Mouse (Mus musculus) heart, postnatal 0 days (tissue): Measurements from ENCODE around the gene Mov10. TPM values are rescaled to one million over a fixed set of nuclear protein-coding genes. Genes with fewer than 3 reads are reported as not detected.
A peak's percentile ranks its signal among the peaks of the same experiment; 100 is the strongest.
"Not testable (repeated sequence)": the region's sequence is repeated elsewhere in the genome, so short reads cannot be mapped to it uniquely, and the experiment has no call there.

Source experiments
- ATAC-seq: fragments of 200-750 bp; cut with Nextera tagmentation; 2 replicates; pipeline ENCODE4 v1.8.0; 2017; ENCODE audit warnings: low read depth, moderate number of reproducible peaks, moderate library complexity; ENCODE audit not compliant: insufficient read depth
- DNase-seq: peaks from one replicate; pipeline ENCODE4 v3.0.0-alpha.2; 2016; ENCODE audit warnings: low spot score
- H3K27ac ChIP-seq: fragments of 300-500 bp; sonication (generic); 2 replicates; pipeline ENCODE4 v1.5.1; 2014; ENCODE audit warnings: low read depth, mild to moderate bottlenecking
- H3K27me3 ChIP-seq: fragments of 300-500 bp; sonication (generic); 2 replicates; pipeline ENCODE4 v1.6.1; 2014; ENCODE audit warnings: low read length, mixed read lengths; ENCODE audit not compliant: control insufficient read depth, insufficient read depth
- H3K36me3 ChIP-seq: fragments of 300-500 bp; sonication (generic); replicated peaks from 2 replicates; pipeline ENCODE4 v1.6.1; 2014; ENCODE audit warnings: low read length, mixed read lengths; ENCODE audit not compliant: control insufficient read depth, insufficient read depth
- H3K4me1 ChIP-seq: fragments of 300-500 bp; sonication (generic); 2 replicates; pipeline ENCODE4 v1.6.1; 2014; ENCODE audit warnings: antibody characterized with exemption; ENCODE audit not compliant: control insufficient read depth, insufficient read depth
- H3K4me2 ChIP-seq: fragments of 300-500 bp; sonication (generic); 2 replicates; pipeline ENCODE4 v1.6.1; 2014; ENCODE audit warnings: low read depth, mild to moderate bottlenecking, low read length, moderate library complexity
- H3K4me3 ChIP-seq: fragments of 300-500 bp; sonication (generic); 2 replicates; pipeline ENCODE4 v1.5.1; 2014; ENCODE audit warnings: low read depth, low read length
- H3K9ac ChIP-seq: fragments of 300-500 bp; sonication (generic); replicated peaks from 2 replicates; pipeline ENCODE4 v1.6.1; 2014; ENCODE audit warnings: low read depth, low read length, mixed read lengths
- H3K9me3 ChIP-seq: fragments of 300-500 bp; sonication (generic); replicated peaks from 2 replicates; pipeline ENCODE4 v1.6.1; 2016; ENCODE audit warnings: low read length; ENCODE audit not compliant: control insufficient read depth
- CTCF ChIP-seq: IDR thresholded peaks from 2 replicates; pipeline ENCODE4 v1.5.1; 2016; ENCODE audit warnings: antibody characterized with exemption, control low read depth, low read depth
- EP300 ChIP-seq: IDR thresholded peaks from 2 replicates; pipeline ENCODE4 v1.6.1; 2016; ENCODE audit warnings: antibody characterized with exemption, low read depth
- WGBS: fragments of 180-500 bp; shearing (Covaris S2); extraction: QIAGEN DNeasy Blood & Tissue Kit; methylation state at CpG from one replicate; pipeline ENCODE4 v1.1.7; 2014; 5-methylcytosine and 5-hydroxymethylcytosine counted together
- polyA plus RNA-seq: library from polyadenylated mRNA; unstranded; fragments of >200 nt; fragmentation: Nextera tagmentation; extraction: Ambion mirVana; gene quantifications from 2 replicates; pipeline ENCODE4 v1.2.1, GENCODE M21; 2015
- total RNA-seq: library from RNA; depleted of rRNA; stranded (reverse); fragments of >200 nt; gene quantifications from 2 replicates; pipeline ENCODE4 v1.2.3, GENCODE M21; 2014; ENCODE audit warnings: low replicate concordance; rRNA removed

The Mov10 gene
- total and polyA plus RNA-seq, 2 experiments from 2014 or later, result 14.0 to 20.2 TPM

DNA sequence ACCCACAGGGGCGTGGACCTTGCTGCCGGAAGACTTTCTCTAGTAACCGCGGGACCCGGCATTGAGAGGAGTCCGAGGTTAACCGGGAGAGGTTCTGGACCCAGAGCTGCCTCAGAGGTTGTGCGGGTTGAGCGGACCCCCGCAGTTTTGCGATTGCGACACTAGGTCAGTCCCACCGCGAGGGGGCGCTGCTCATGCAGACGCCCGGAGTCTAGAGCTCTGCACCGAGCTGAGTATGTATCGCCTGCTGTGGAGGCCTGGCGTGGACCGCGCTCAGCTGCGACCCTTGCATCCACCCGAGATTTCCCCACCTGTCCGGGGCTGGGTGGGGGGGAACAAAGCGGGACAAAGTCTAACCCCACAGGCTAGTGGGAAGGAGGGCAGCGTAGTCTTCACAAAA lies 60.0 kb downstream of the Mov10 start:
- H3K27ac ChIP-seq, result no peak overlapping the region
- H3K4me3 ChIP-seq, result peak overlapping the region; percentile 44
- H3K9ac ChIP-seq, result peak overlapping the region; percentile 43
- ATAC-seq (peak; percentile 83), DNase-seq (peak; percentile 70)
- no peaks in the 10 kb centered on the region for H3K36me3 ChIP-seq
- WGBS, result 1% methylated on average over 27 of the region's 27 CpGs
- no peaks in the 10 kb centered on the region for H3K27me3 ChIP-seq
- peak overlapping the region; percentile 79 for H3K4me2 ChIP-seq
- no peaks in the 10 kb centered on the region for H3K9me3 ChIP-seq
- TF ChIP-seq CTCF (peak; percentile 79), EP300 (no peak)
- H3K4me1 ChIP-seq, result no peaks in the 10 kb centered on the region

DNA sequence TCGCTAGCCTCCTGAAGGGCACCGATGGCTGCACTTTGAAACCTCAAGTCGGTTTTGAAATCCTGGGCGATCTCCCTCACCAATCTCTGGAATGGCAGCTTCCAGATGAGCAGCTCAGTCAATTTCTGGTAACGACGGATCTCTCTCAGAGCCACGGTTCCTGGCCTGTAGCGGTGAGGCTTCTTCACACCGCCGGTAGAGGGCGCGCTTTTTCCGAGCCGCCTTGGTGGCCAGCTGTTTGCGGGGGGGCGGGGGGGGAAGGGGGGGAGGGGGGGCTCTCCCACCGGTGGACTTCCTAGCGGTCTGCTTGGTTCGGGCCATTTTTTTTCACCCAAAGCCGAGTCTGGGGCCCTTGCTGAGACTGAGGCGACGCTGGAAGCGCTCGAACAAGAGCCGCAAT lies 65.5 kb downstream of the Mov10 start:
- not testable (repeated sequence) for H3K27me3 ChIP-seq, H3K9ac ChIP-seq, H3K9me3 ChIP-seq, DNase-seq, H3K4me1 ChIP-seq, H3K4me3 ChIP-seq, ATAC-seq, H3K36me3 ChIP-seq, H3K27ac ChIP-seq
- TF ChIP-seq CTCF, result peak; percentile 48
- WGBS, result 22% methylated on average over 23 of the region's 25 CpGs
- peak overlapping the region; percentile 36; the same call in 1 of the 2 replicates for H3K4me2 ChIP-seq

Other genes with a start within 250 kb of the Mov10 start
- 213 and 255 TPM in 2 replicates for gene Slc16a1, start 179.9 kb downstream of the Mov10 start, total RNA-seq
- gene Slc16a1, start 179.9 kb downstream of the Mov10 start, polyA plus RNA-seq, result 73.4 and 104 TPM in 2 replicates
- gene Ppm1j, start 37.5 kb downstream of the Mov10 start, total RNA-seq, result 49.4 and 84.0 TPM in 2 replicates
- gene Ppm1j, start 37.5 kb downstream of the Mov10 start, polyA plus RNA-seq, result 59.0 and 67.8 TPM in 2 replicates
- 0.77 and 1.1 TPM in 2 replicates for gene Fam19a3, start 36.7 kb downstream of the Mov10 start, total RNA-seq
- 1.1 TPM in 2 replicates for gene Fam19a3, start 36.7 kb downstream of the Mov10 start, polyA plus RNA-seq
- 165 and 170 TPM in 2 replicates for gene Rhoc, start 30.2 kb downstream of the Mov10 start, total RNA-seq
- 165 and 170 TPM in 2 replicates for gene Rhoc, start 30.2 kb downstream of the Mov10 start, polyA plus RNA-seq
- 11.6 and 14.2 TPM in 2 replicates for gene St7l, start 45.4 kb upstream of the Mov10 start, total RNA-seq
- gene St7l, start 45.4 kb upstream of the Mov10 start, polyA plus RNA-seq, result 22.0 and 23.7 TPM in 2 replicates
- 141 and 143 TPM in 2 replicates for gene Capza1, start 45.9 kb upstream of the Mov10 start, total RNA-seq
- gene Capza1, start 45.9 kb upstream of the Mov10 start, polyA plus RNA-seq, result 95.5 and 98.4 TPM in 2 replicates
- gene Wnt2b, start 143.4 kb upstream of the Mov10 start, total RNA-seq, result 0.80 and 1.4 TPM in 2 replicates
- 0.23 and 0.34 TPM in 2 replicates for gene Wnt2b, start 143.4 kb upstream of the Mov10 start, polyA plus RNA-seq
- gene Cttnbp2nl, start 234.6 kb upstream of the Mov10 start, total RNA-seq, result 8.9 and 15.0 TPM in 2 replicates
- gene Cttnbp2nl, start 234.6 kb upstream of the Mov10 start, polyA plus RNA-seq, result 12.6 and 13.5 TPM in 2 replicates
- not detected in 2 replicates for gene 4930564D02Rik, start 248.3 kb upstream of the Mov10 start, total RNA-seq
- gene 4930564D02Rik, start 248.3 kb upstream of the Mov10 start, polyA plus RNA-seq, result not detected in 2 replicates